Mouse (Mus musculus) kidney, adult 10 weeks (tissue): ENCODE data around the gene Celf5. TPM values are rescaled to one million over a fixed set of nuclear protein-coding genes. Genes with fewer than 3 reads are reported as not detected.

Experiments
- polyA plus RNA-seq: library from polyadenylated mRNA; stranded (reverse); fragments of 350-450 nt; fragmentation: Illumina TruSeq; extraction: RNeasy Lipid Tissue Mini Kit (QIAGEN cat#74804); gene quantifications from one replicate; pipeline ENCODE4 v1.2.3, GENCODE M21; 2014; ENCODE audit warnings: low read depth, low replicate concordance

Celf5 gene
- polyA plus RNA-seq: not detected

DNA sequence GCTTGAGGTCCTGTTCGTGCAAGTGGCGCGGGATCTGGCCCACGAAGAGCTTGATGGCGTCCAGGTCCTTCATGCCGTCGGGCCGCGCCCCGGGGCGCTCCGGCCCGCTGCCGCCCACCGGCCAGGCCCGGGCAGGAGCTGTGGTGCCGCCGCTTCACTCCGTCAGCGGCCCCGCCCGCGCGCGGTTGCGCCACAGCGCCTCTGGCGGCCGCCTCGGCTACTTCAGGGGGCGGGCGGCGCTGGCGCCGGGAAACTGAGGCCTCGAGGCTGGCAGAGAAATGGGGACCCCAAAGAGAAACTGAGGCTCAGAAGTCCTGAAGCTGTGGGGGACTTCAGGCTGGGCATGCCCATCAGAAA is at the start of gene Celf5:
Gene Celf5, minus strand, starts transcription at position 177 of the 357 bp plus-strand sequence.

GRCm38 (mm10) chr10:81524051-81524605 is 41.6 kb upstream of the Celf5 start, which contains the start of gene Gna15:
Gene Gna15 (minus strand): TSS chr10:81524225.

GRCm38 (mm10) chr10:81500032-81500431 is 17.5 kb upstream of the Celf5 start, which contains the start of gene S1pr4:
Gene S1pr4 (minus strand): TSS chr10:81500132.

DNA sequence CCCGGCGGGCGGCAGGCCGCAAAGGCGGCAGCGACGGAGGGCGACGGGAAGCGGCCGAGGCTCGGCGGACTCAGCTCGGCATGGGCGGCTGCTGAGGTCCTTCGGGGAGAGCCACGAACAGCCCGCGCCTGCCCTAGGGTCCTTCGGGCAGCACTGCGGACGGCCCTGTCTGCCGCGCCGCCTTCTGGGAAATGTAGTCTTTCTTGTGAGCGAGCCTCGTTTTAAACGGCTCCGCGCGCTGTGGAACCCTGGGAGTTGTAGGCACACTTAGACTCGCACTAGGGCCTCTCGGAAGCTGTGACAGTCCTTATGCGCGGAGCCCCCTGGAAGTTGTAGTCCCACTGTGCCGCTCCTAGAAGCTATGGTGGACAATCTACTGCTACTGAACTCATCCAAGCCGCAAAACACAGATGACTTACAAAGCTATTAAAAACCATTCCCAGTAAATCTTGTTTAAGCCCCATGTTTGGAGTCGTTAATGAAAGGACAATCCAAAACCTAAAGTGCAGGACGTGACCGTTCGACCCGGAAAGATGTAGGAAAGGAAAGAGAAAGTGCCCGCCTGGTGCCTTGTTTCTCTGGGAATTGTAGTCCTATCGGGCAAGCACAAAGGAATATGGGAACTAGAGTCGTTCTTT is 13.9 kb upstream of the Celf5 start, which contains the start of gene Ncln:
Gene Ncln, minus strand, starts transcription at position 129 of the 638 bp plus-strand sequence.

GRCm38 (mm10) chr10:81455181-81455895 is 27.2 kb downstream of the Celf5 start, which contains the start of gene Nfic:
Gene Nfic (minus strand): TSS chr10:81455635.

Other genes starting within 250 kb of the Celf5 start
- 0.20 TPM for gene Zfr2, start 249.6 kb downstream of the Celf5 start, polyA plus RNA-seq
- gene Matk, start 229.8 kb downstream of the Celf5 start, polyA plus RNA-seq: not detected
- 1.6 TPM for gene Mrpl54, start 215.8 kb downstream of the Celf5 start, polyA plus RNA-seq
- not detected for gene Apba3, start 215.7 kb downstream of the Celf5 start, polyA plus RNA-seq
- gene Tjp3, start 191.1 kb downstream of the Celf5 start, polyA plus RNA-seq: 2.5 TPM
- gene Pip5k1c, start 189.7 kb downstream of the Celf5 start, polyA plus RNA-seq: 1.1 TPM
- gene Cactin, start 161.6 kb downstream of the Celf5 start, polyA plus RNA-seq: 0.16 TPM
- gene Tbxa2r, start 154.0 kb downstream of the Celf5 start, polyA plus RNA-seq: not detected
- gene Gipc3, start 139.4 kb downstream of the Celf5 start, polyA plus RNA-seq: not detected
- gene Hmg20b, start 132.2 kb downstream of the Celf5 start, polyA plus RNA-seq: 5.1 TPM
- 0.24 TPM for gene Mfsd12, start 125.2 kb downstream of the Celf5 start, polyA plus RNA-seq
- not detected for gene 4930404N11Rik, start 116.9 kb downstream of the Celf5 start, polyA plus RNA-seq
- gene Fzr1, start 104.2 kb downstream of the Celf5 start, polyA plus RNA-seq: not detected
- not detected for gene Dohh, start 98.3 kb downstream of the Celf5 start, polyA plus RNA-seq
- not detected for gene Gm48551, start 98.2 kb downstream of the Celf5 start, polyA plus RNA-seq
- gene Gm48552, start 93.7 kb downstream of the Celf5 start, polyA plus RNA-seq: not detected
- gene Smim24, start 89.7 kb downstream of the Celf5 start, polyA plus RNA-seq: 25.1 TPM
- gene Nfic, start 27.1 kb downstream of the Celf5 start, polyA plus RNA-seq: 11.8 TPM
- 0.53 TPM for gene Ncln, start 13.7 kb upstream of the Celf5 start, polyA plus RNA-seq
- gene S1pr4, start 17.4 kb upstream of the Celf5 start, polyA plus RNA-seq: not detected
- not detected for gene Gna15, start 41.5 kb upstream of the Celf5 start, polyA plus RNA-seq
- 2.5 TPM for gene Gna11, start 62.5 kb upstream of the Celf5 start, polyA plus RNA-seq
- 18.4 TPM for gene Aes, start 76.8 kb upstream of the Celf5 start, polyA plus RNA-seq
- 6.3 TPM for gene Tle2, start 91.9 kb upstream of the Celf5 start, polyA plus RNA-seq
- 0.73 TPM for gene Tle6, start 118.4 kb upstream of the Celf5 start, polyA plus RNA-seq
- 2.3 TPM for gene BC025920, start 123.6 kb upstream of the Celf5 start, polyA plus RNA-seq
- not detected for gene Sirt6, start 145.1 kb upstream of the Celf5 start, polyA plus RNA-seq
- gene Ankrd24, start 145.8 kb upstream of the Celf5 start, polyA plus RNA-seq: 2.0 TPM
- gene Gm10778, start 166.3 kb upstream of the Celf5 start, polyA plus RNA-seq: 13.7 TPM
- 19.9 TPM for gene Zfp433, start 222.1 kb upstream of the Celf5 start, polyA plus RNA-seq